Mouse (Mus musculus) CH12.LX (cell line): Measurements from ENCODE around the gene Olfr1441.

Source experiments
- POLR2A ChIP-seq: IDR thresholded peaks from 2 replicates; pipeline ENCODE4 v1.6.1; 2011; ENCODE audit warnings: low read depth, mild to moderate bottlenecking, improper control_type of control experiment, low read length
- POLR2AphosphoS2 ChIP-seq: IDR thresholded peaks from 2 replicates; pipeline ENCODE4 v1.6.1; 2011; ENCODE audit warnings: low read depth, low read length, improper control_type of control experiment

DNA sequence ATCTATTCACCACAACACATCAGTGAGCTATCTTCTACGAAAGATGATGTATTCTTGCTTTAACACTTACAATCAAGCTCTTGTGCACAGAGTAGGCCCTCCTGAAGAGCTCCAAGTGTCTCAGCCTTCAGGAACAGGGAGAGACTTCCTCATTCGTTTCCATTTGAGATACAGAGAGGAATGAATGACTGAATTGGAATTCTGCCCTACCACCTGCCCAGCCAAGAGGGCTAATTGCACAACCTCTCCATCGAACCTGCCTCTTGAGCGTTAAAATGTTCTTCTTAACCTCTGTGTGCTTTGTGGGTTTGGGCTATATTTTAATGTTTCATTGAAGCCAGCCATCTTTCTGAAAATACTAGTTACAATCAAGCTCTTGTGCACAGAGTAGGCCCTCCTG, 47.4 kb downstream of the Olfr1441 start:
- TF ChIP-seq POLR2AphosphoS2 (peak; percentile 22; the same call in 1 of the 2 replicates), POLR2A (no peak)
